Mouse (Mus musculus): Measurements from ENCODE around the gene Olfr1414. TPM values are rescaled to one million over a fixed set of nuclear protein-coding genes. Genes with fewer than 3 reads are reported as not detected.

The Olfr1414 gene
- total and polyA plus RNA-seq, 3 experiments, result not detected

GRCm38 (mm10) chr1:92473165-92474041 is 45.1 kb downstream of the Olfr1414 start, which contains the start of gene Ndufa10 (continued):
- peak; percentile 99 for TF ChIP-seq HCFC1 (IDR thresholded peaks at IDR 0.05; ENCODE audit: low read depth, low read length)
- TF ChIP-seq JUND (IDR thresholded peaks at IDR 0.05; ENCODE audit: low read depth, low read length), result no peak; the same call in 1 of the 2 replicates
- TF ChIP-seq RCOR1 (IDR thresholded peaks at IDR 0.05; ENCODE audit: low read depth, low read length), result no peak
- no peak for TF ChIP-seq CHD2 (IDR thresholded peaks at IDR 0.05; ENCODE audit: low read length)
- TF ChIP-seq CHD1 (IDR thresholded peaks at IDR 0.05; ENCODE audit: low read depth, low read length), result no peak
- TF ChIP-seq SIN3A (IDR thresholded peaks at IDR 0.05; ENCODE audit: low read length), result peak; percentile 99
- TF ChIP-seq ZKSCAN1 (IDR thresholded peaks at IDR 0.05; ENCODE audit: low read depth, low read length), result no peak
- no peak for TF ChIP-seq TAL1 (IDR thresholded peaks at IDR 0.05; ENCODE audit: low read length)
- TF ChIP-seq POLR2AphosphoS5 (IDR thresholded peaks at IDR 0.05; ENCODE audit: borderline replicate concordance, low read depth, low read length), result 0 out of 2 replicates have a peak, but pooled peaks have one; percentile 23
- no peak for TF ChIP-seq USF2 (IDR thresholded peaks at IDR 0.05; ENCODE audit: borderline replicate concordance in 1 of 2, insufficient read depth in 1 of 2, low read depth in 1 of 2, low read length in 2 of 2)
- TF ChIP-seq MYC (IDR thresholded peaks at IDR 0.05; ENCODE audit: low read depth, low read length), result peak; percentile 51; the same call in 1 of the 2 replicates
- TF ChIP-seq RAD21 (IDR thresholded peaks at IDR 0.05; ENCODE audit: low read depth, low read length), result no peak
- TF ChIP-seq E2F4 (IDR thresholded peaks at IDR 0.05; ENCODE audit: borderline replicate concordance, low read depth, low read length), result 0 out of 2 replicates have a peak, but pooled peaks have one; percentile 4

GRCm38 (mm10) chr1:92468891-92469290 is 49.6 kb downstream of the Olfr1414 start:
- peaks cover 18% of the 10 kb centered on the region for H3K79me2 ChIP-seq (ENCODE audit: control insufficient read depth, insufficient read depth, low read length, poor library complexity)
- no peak for TF ChIP-seq USF2 (IDR thresholded peaks at IDR 0.05; ENCODE audit: borderline replicate concordance in 1 of 2, insufficient read depth in 1 of 2, low read depth in 1 of 2, low read length in 2 of 2)
- no peaks in the 10 kb centered on the region for H3K9me3 ChIP-seq (replicated peaks; ENCODE audit: insufficient read depth, low read length)
- no peak overlapping the region for H3K4me3 ChIP-seq (ENCODE audit: control insufficient read depth in 1 of 2, insufficient read depth in 1 of 2, low read depth in 2 of 2, low read length in 2 of 2)
- H3K36me3 ChIP-seq (ENCODE audit: control insufficient read depth in 1 of 2, insufficient read depth in 2 of 2, low read length in 2 of 2), result peaks cover 6 to 20% of the 10 kb centered on the region in 2 experiments; a peak in 3 of 4 replicates
- no peak for DNase-seq (ENCODE audit: low read depth, low spot score)
- H3K27me3 ChIP-seq (ENCODE audit: control insufficient read depth in 1 of 2, insufficient read depth in 2 of 2, low read length in 2 of 2), result no peaks in the 10 kb centered on the region
- H3K27ac ChIP-seq (ENCODE audit: control insufficient read depth, low read depth, low read length), result no peak overlapping the region
- H3K9ac ChIP-seq (ENCODE audit: control insufficient read depth, low read depth, low read length, poor library complexity, severe bottlenecking), result no peak overlapping the region
- peaks cover 3 to 6% of the 10 kb centered on the region in 2 experiments; a peak in 2 of 4 replicates for H3K4me1 ChIP-seq (ENCODE audit: control insufficient read depth in 1 of 2, insufficient read depth in 2 of 2, low read length in 2 of 2)

GRCm38 (mm10) chr1:92458416-92458815 is 60.0 kb downstream of the Olfr1414 start:
- Histone ChIP-seq H3K36me3 (ENCODE audit: control insufficient read depth in 1 of 2, insufficient read depth in 2 of 2, low read length in 2 of 2) (peaks cover 0 to 46% of the 10 kb centered on the region in 2 experiments; a peak in 2 of 4 replicates), H3K27me3 (ENCODE audit: control insufficient read depth in 1 of 2, insufficient read depth in 2 of 2, low read length in 2 of 2) (no peaks in the 10 kb centered on the region), H3K4me1 (ENCODE audit: control insufficient read depth in 1 of 2, insufficient read depth in 2 of 2, low read length in 2 of 2) (no peaks in the 10 kb centered on the region), H3K9ac (ENCODE audit: control insufficient read depth, low read depth, low read length, poor library complexity, severe bottlenecking) (no peak overlapping the region), H3K9me3 (replicated peaks; ENCODE audit: insufficient read depth, low read length) (no peaks in the 10 kb centered on the region), H3K27ac (ENCODE audit: control insufficient read depth, low read depth, low read length) (no peak overlapping the region), H3K4me3 (ENCODE audit: control insufficient read depth in 1 of 2, insufficient read depth in 1 of 2, low read depth in 2 of 2, low read length in 2 of 2) (no peak overlapping the region), H3K79me2 (ENCODE audit: control insufficient read depth, insufficient read depth, low read length, poor library complexity) (no peaks in the 10 kb centered on the region)
- no peak for TF ChIP-seq GATA1 (IDR thresholded peaks at IDR 0.05; ENCODE audit: low read depth, low read length)
- no peak for TF ChIP-seq NELFE (IDR thresholded peaks at IDR 0.05; ENCODE audit: low read depth, low read length)
- no peak for TF ChIP-seq TCF12 (IDR thresholded peaks at IDR 0.05; ENCODE audit: low read depth, low read length)
- TF ChIP-seq SIN3A (IDR thresholded peaks at IDR 0.05; ENCODE audit: low read length), result no peak
- no peak for TF ChIP-seq MAX (IDR thresholded peaks at IDR 0.05; ENCODE audit: low read length)
- no peak for TF ChIP-seq EP300 (IDR thresholded peaks at IDR 0.05; ENCODE audit: low read depth in 1 of 2, low read length in 2 of 2)
- TF ChIP-seq GABPA (IDR thresholded peaks at IDR 0.05; ENCODE audit: low read depth, low read length), result no peak
- DNase-seq (ENCODE audit: low read depth, low spot score), result no peak
